Mouse (Mus musculus): ENCODE measurements at regions not wholly inside any gene's neighbourhood (a gene's known extent, or its start where the extent isn't known, plus 50 kb on each side); places are given as distances from the start of the nearest gene placed in this dataset.

DNA sequence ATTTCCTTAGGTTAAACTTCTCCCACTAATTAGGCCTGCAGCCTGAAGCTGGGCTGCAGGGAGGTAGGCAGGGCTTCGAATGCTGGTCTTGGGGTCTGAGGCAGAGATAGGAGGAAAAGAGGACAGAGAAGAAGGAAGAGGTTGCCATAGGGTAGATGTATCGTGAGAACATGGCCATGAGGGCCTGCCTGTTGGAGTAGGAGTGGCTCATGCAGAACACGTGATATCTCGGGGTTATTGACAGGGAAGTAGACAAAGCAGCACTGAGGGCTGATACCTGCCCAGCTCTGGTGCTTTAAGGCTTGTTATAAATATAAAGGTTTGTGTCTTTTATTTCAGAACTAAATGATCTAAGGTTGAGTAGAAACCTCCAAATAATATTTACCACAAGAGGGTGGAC lies 628.9 kb downstream of the Zfp706 start:
- no peak overlapping the region for H3K27ac ChIP-seq (replicated peaks in 1 of 2; ENCODE audit: control insufficient read depth in 1 of 2, insufficient read depth in 1 of 2, low read depth in 2 of 2, low read length in 2 of 2)
- H3K9me3 ChIP-seq (ENCODE audit: control insufficient read depth, low read length): no peaks in the 10 kb centered on the region
- H3K27me3 ChIP-seq (ENCODE audit: control insufficient read depth, insufficient read depth, low read length): no peaks in the 10 kb centered on the region
- 84% methylated on average over 4 of the region's 4 CpGs for WGBS
- no peak overlapping the region for H3K9ac ChIP-seq (ENCODE audit: low read length)
- H3K36me3 ChIP-seq (ENCODE audit: control insufficient read depth, insufficient read depth, low read length): no peaks in the 10 kb centered on the region
- no peak overlapping the region for H3K4me2 ChIP-seq (ENCODE audit: low read length)
- no peak overlapping the region for H3K4me3 ChIP-seq (ENCODE audit: control insufficient read depth in 1 of 2, insufficient read depth in 1 of 2, low read depth in 1 of 2, low read length in 2 of 2)
- ATAC-seq (ENCODE audit: insufficient number of reproducible peaks, insufficient read depth, low FRiP score, low read depth): no peak
- peaks cover 17 to 21% of the 10 kb centered on the region in 2 experiments for H3K4me1 ChIP-seq (ENCODE audit: control insufficient read depth in 2 of 2, insufficient read depth in 2 of 2, low read length in 2 of 2)

GRCm38 (mm10) chr15:36376551-36376950 lies 631.0 kb downstream of the Zfp706 start:
- no peak overlapping the region for H3K9ac ChIP-seq (ENCODE audit: low read length)
- no peak overlapping the region for H3K27ac ChIP-seq (replicated peaks in 1 of 2; ENCODE audit: control insufficient read depth in 1 of 2, insufficient read depth in 1 of 2, low read depth in 2 of 2, low read length in 2 of 2)
- no peaks in the 10 kb centered on the region for H3K9me3 ChIP-seq (ENCODE audit: control insufficient read depth, low read length)
- no peaks in the 10 kb centered on the region for H3K36me3 ChIP-seq (ENCODE audit: control insufficient read depth, insufficient read depth, low read length)
- H3K4me2 ChIP-seq (ENCODE audit: low read length): no peak overlapping the region
- 75% methylated on average over 6 of the region's 6 CpGs for WGBS
- no peak overlapping the region for H3K4me3 ChIP-seq (ENCODE audit: control insufficient read depth in 1 of 2, insufficient read depth in 1 of 2, low read depth in 1 of 2, low read length in 2 of 2)
- ATAC-seq (ENCODE audit: insufficient number of reproducible peaks, insufficient read depth, low FRiP score, low read depth): no peak
- no peaks in the 10 kb centered on the region for H3K27me3 ChIP-seq (ENCODE audit: control insufficient read depth, insufficient read depth, low read length)
- H3K4me1 ChIP-seq (ENCODE audit: control insufficient read depth in 2 of 2, insufficient read depth in 2 of 2, low read length in 2 of 2): peaks cover 20 to 25% of the 10 kb centered on the region in 2 experiments

DNA sequence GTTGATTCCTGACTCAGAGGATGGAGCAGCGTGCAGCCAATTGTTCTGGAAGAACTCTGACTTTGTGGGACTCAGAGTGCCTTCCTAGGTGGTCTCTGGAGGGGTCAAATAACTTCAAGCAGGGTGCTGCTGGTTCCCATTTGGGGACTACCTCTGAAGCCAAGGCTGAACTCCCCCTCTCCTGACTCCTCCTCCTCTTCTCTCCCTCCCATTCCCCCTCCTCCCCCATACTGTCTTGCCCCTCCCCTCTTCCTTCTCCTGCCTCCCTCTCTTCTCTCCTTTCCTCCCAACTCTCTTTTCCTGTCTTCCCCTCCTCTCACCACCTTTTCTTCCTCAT lies 632.1 kb downstream of the Zfp706 start:
- Histone ChIP-seq H3K27me3 (ENCODE audit: control insufficient read depth, insufficient read depth, low read length) (no peaks in the 10 kb centered on the region), H3K4me1 (ENCODE audit: control insufficient read depth in 2 of 2, insufficient read depth in 2 of 2, low read length in 2 of 2) (peaks cover 15 to 20% of the 10 kb centered on the region in 2 experiments), H3K4me2 (ENCODE audit: low read length) (peak overlapping the region; percentile 92), H3K4me3 (ENCODE audit: control insufficient read depth in 1 of 2, insufficient read depth in 1 of 2, low read depth in 1 of 2, low read length in 2 of 2) (peak overlapping the region in 1 of 2 experiments; percentile 49; a peak in 1 of 4 replicates), H3K9ac (ENCODE audit: low read length) (no peak overlapping the region; the same call in 1 of the 2 replicates), H3K27ac (replicated peaks in 1 of 2; ENCODE audit: control insufficient read depth in 1 of 2, insufficient read depth in 1 of 2, low read depth in 2 of 2, low read length in 2 of 2) (peak overlapping the region in 1 of 2 experiments; percentile 88; a peak in 1 of 4 replicates), H3K9me3 (ENCODE audit: control insufficient read depth, low read length) (no peaks in the 10 kb centered on the region), H3K36me3 (ENCODE audit: control insufficient read depth, insufficient read depth, low read length) (no peaks in the 10 kb centered on the region)
- no peak for ATAC-seq (ENCODE audit: insufficient number of reproducible peaks, insufficient read depth, low FRiP score, low read depth)
- WGBS: 12% methylated on average over 1 of the region's 1 CpGs

DNA sequence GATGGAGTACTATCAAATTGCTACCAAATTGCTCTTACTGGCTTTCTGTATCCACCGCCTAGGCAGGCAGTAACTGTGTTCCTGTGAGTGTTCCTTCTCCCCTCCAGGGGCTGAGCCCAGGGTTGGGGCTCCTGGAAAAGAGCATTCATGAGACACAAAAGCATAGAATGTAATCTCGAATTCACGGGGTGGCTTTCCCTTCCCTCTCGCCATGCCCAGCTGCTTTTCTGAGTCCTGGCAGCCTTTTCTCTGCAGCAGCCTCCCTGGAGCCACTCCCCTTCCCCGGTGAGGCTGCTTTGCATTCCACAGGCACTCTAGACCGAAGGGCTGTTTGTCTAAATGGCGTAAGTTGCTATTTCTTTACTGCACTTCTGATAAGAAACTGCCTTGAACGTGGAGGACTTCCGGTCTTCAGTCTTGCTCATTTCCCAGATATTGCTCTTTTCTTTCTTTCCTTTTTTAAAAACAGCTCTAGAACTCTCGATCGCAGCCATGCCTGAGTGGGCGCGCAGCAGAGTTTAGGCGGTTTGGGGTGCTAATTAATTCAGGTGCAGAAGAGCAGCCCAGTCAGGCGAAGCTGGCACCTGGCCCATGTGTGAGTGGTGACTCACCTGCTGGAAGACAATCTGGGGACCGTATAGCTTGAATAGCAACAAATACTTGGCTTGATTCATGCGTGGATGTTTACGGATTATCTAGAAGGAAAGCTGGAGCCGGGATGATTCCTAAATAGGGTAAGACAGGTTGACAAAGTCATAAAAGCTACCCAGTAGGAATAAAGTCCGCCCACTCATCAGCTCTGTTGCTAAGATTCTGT lies 632.6 kb downstream of the Zfp706 start:
- H3K4me2 ChIP-seq (ENCODE audit: low read length): peak overlapping the region; percentile 92
- H3K9me3 ChIP-seq (ENCODE audit: control insufficient read depth, low read length): no peaks in the 10 kb centered on the region
- peak; percentile 83 for ATAC-seq (ENCODE audit: insufficient number of reproducible peaks, insufficient read depth, low FRiP score, low read depth)
- peak overlapping the region; percentile 65 to 88 for H3K27ac ChIP-seq (replicated peaks in 1 of 2; ENCODE audit: control insufficient read depth in 1 of 2, insufficient read depth in 1 of 2, low read depth in 2 of 2, low read length in 2 of 2)
- 1% methylated on average over 20 of the region's 20 CpGs for WGBS
- H3K27me3 ChIP-seq (ENCODE audit: control insufficient read depth, insufficient read depth, low read length): no peaks in the 10 kb centered on the region
- no peaks in the 10 kb centered on the region for H3K36me3 ChIP-seq (ENCODE audit: control insufficient read depth, insufficient read depth, low read length)
- H3K4me1 ChIP-seq (ENCODE audit: control insufficient read depth in 2 of 2, insufficient read depth in 2 of 2, low read length in 2 of 2): peaks cover 15 to 20% of the 10 kb centered on the region in 2 experiments
- H3K4me3 ChIP-seq (ENCODE audit: control insufficient read depth in 1 of 2, insufficient read depth in 1 of 2, low read depth in 1 of 2, low read length in 2 of 2): peak overlapping the region; percentile 42 to 49
- H3K9ac ChIP-seq (ENCODE audit: low read length): peak overlapping the region; percentile 75

DNA sequence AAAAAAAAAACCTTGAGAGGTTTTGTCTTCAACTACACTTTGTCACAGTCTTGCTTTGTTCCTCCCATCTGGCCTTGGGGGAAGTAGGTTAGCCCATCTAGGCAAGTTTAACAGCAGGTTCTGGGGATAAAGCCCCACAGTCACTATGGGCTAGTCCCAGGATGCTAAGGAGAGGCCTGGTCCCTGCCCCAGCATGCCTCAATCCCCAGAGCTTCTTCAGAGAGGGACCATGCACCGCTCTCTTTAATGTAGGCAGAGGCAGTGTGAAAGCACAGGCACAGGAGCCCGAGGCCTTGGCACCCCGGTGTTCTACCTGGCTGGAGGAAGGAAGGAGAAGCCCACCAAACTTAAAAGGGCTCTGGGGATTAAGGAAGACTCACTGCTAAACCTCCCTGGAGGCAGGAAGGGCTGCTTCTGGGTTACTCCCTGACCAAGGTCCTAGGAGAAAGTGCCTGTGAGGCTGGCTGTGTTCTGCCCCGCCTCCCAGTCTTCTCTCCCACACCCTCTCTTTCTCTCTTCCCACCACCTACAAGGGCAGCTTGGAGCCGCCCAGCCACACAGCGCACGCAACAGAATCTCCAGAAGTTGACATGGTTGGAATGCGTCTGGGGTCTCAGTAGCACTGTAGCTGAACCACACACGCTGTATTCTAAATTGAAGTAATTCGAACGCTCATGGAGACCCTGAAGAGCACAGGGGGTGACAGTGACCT lies 633.5 kb downstream of the Zfp706 start:
- peak; percentile 74 for ATAC-seq (ENCODE audit: insufficient number of reproducible peaks, insufficient read depth, low FRiP score, low read depth)
- peak overlapping the region; percentile 42 to 49 for H3K4me3 ChIP-seq (ENCODE audit: control insufficient read depth in 1 of 2, insufficient read depth in 1 of 2, low read depth in 1 of 2, low read length in 2 of 2)
- H3K36me3 ChIP-seq (ENCODE audit: control insufficient read depth, insufficient read depth, low read length): no peaks in the 10 kb centered on the region
- no peaks in the 10 kb centered on the region for H3K27me3 ChIP-seq (ENCODE audit: control insufficient read depth, insufficient read depth, low read length)
- H3K9ac ChIP-seq (ENCODE audit: low read length): peak overlapping the region; percentile 75
- H3K9me3 ChIP-seq (ENCODE audit: control insufficient read depth, low read length): no peaks in the 10 kb centered on the region
- H3K4me1 ChIP-seq (ENCODE audit: control insufficient read depth in 2 of 2, insufficient read depth in 2 of 2, low read length in 2 of 2): peaks cover 15 to 20% of the 10 kb centered on the region in 2 experiments
- peak overlapping the region; percentile 92 for H3K4me2 ChIP-seq (ENCODE audit: low read length)
- H3K27ac ChIP-seq (replicated peaks in 1 of 2; ENCODE audit: control insufficient read depth in 1 of 2, insufficient read depth in 1 of 2, low read depth in 2 of 2, low read length in 2 of 2): peak overlapping the region; percentile 65 to 88
- 5% methylated on average over 11 of the region's 11 CpGs for WGBS

GRCm38 (mm10) chr15:36373481-36373880 lies 634.1 kb downstream of the Zfp706 start:
- 37% methylated on average over 3 of the region's 3 CpGs for WGBS
- H3K4me3 ChIP-seq (ENCODE audit: control insufficient read depth in 1 of 2, insufficient read depth in 1 of 2, low read depth in 1 of 2, low read length in 2 of 2): no peak overlapping the region
- H3K27ac ChIP-seq (replicated peaks in 1 of 2; ENCODE audit: control insufficient read depth in 1 of 2, insufficient read depth in 1 of 2, low read depth in 2 of 2, low read length in 2 of 2): peak overlapping the region in 1 of 2 experiments; percentile 88; a peak in 3 of 4 replicates
- no peak for ATAC-seq (ENCODE audit: insufficient number of reproducible peaks, insufficient read depth, low FRiP score, low read depth)
- H3K9ac ChIP-seq (ENCODE audit: low read length): peak overlapping the region; percentile 75
- H3K4me2 ChIP-seq (ENCODE audit: low read length): peak overlapping the region; percentile 92
- peaks cover 15 to 20% of the 10 kb centered on the region in 2 experiments for H3K4me1 ChIP-seq (ENCODE audit: control insufficient read depth in 2 of 2, insufficient read depth in 2 of 2, low read length in 2 of 2)
- no peaks in the 10 kb centered on the region for H3K9me3 ChIP-seq (ENCODE audit: control insufficient read depth, low read length)
- no peaks in the 10 kb centered on the region for H3K27me3 ChIP-seq (ENCODE audit: control insufficient read depth, insufficient read depth, low read length)
- H3K36me3 ChIP-seq (ENCODE audit: control insufficient read depth, insufficient read depth, low read length): no peaks in the 10 kb centered on the region

DNA sequence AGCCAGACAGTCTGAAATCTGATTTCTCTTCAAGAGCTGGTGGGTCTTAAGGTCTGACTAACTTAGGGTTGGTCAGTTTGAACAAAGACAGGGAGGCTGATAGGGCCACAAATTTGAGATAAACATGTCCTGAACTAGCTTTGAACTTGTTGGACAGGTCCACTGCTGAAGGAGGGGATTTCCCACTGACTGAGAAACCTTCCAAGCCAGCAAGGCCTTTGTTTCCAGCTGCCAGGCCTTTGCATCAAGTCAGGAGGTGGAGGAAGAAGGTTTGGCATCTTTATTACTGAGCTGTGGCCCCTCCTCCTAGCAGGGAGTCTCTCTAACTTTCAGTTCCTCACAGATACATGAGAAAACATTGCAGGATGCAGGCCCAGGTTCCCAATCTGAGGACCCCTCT lies 636.2 kb downstream of the Zfp706 start:
- no peak overlapping the region for H3K4me2 ChIP-seq (ENCODE audit: low read length)
- H3K4me1 ChIP-seq (ENCODE audit: control insufficient read depth in 2 of 2, insufficient read depth in 2 of 2, low read length in 2 of 2): peaks cover 15 to 20% of the 10 kb centered on the region in 2 experiments
- ATAC-seq (ENCODE audit: insufficient number of reproducible peaks, insufficient read depth, low FRiP score, low read depth): no peak
- H3K4me3 ChIP-seq (ENCODE audit: control insufficient read depth in 1 of 2, insufficient read depth in 1 of 2, low read depth in 1 of 2, low read length in 2 of 2): no peak overlapping the region
- no peak overlapping the region for H3K9ac ChIP-seq (ENCODE audit: low read length)
- no peaks in the 10 kb centered on the region for H3K9me3 ChIP-seq (ENCODE audit: control insufficient read depth, low read length)
- no peaks in the 10 kb centered on the region for H3K27me3 ChIP-seq (ENCODE audit: control insufficient read depth, insufficient read depth, low read length)
- no peak overlapping the region for H3K27ac ChIP-seq (replicated peaks in 1 of 2; ENCODE audit: control insufficient read depth in 1 of 2, insufficient read depth in 1 of 2, low read depth in 2 of 2, low read length in 2 of 2)
- no peaks in the 10 kb centered on the region for H3K36me3 ChIP-seq (ENCODE audit: control insufficient read depth, insufficient read depth, low read length)

Data from heart, embryonic 14.5 days (tissue).